Mouse (Mus musculus) cerebellum, postnatal 14 days (tissue): ENCODE results near the gene Rapgef4.
A peak's percentile ranks its signal among the peaks of the same experiment; 100 is the strongest.

Experiments
- DNase-seq, 2 experiments: peaks; one replicate each; pipeline ENCODE4 v3.0.0; 2021; ENCODE audit warnings: mixed read lengths in 2 of 2

The Rapgef4 gene

DNA sequence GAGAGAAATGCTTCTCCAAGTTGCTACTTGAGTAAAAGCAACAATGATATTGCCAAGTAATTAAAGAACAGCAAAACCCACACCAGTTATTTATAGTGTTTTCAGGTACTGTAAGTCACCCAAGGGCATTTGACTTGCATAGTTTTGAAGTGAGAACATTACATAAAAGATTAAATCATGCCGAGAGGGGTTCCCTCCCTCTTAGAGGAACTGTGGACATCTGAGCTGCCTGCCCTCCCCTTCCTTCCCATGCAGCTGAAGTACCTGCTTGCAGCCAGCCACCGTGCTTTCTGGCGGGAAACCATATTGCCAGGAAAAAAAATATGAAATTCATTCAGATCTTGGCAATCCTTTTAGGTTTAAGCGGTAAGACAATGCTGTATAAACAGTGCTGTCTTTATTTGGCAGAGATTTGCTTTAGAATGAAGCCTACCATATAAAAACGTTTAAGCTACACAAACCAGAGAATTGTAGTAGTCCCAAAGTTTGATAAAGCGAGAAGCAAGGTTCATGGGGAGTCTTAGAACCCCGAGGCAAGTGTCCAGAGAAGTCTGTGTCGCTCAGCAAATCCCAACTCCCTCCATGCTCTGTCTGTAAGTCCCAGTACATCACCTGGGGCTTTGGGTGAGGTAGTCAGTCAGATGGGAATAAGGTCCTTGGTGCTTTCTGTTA lies 174.2 kb downstream of the Rapgef4 start:
- DNase-seq, result no peak

DNA sequence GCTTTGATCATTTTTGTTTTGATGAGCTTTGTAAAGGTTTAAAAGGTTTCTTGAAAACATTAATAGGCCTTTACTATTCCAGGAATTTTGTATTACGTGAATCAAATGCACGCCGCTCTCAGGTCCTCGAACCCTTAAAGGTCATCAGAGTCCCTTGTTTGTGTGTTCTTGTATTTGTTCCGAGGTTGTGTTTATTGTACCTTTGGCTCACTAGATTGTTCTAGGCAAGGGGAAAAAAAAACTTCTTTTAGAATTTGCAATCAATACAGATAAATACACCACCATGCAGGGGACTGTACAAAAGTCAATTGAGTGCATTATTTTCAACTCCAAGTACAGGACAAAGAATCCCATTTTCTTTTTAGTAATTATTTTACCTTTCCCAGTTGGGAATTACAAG lies 175.4 kb downstream of the Rapgef4 start:
- no peak for DNase-seq

DNA sequence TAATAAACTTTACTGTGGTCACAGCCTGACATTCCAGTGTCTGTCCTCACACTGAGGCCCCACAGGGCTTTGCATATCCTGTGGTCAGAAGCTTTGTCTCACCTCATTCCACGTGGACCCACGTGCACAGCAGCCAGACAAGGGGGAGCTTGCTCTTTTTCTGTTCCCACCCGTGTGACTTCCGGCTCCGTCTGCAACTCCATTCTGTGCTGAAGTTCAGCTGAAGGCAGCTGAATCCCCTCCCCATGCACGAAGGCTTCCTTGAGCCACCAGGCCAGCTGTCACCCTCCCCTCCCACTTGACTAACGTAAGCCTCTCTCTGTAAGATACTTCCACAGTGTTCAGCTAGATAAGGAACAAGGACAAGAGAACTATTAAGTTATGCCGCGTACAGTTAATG lies 176.5 kb downstream of the Rapgef4 start:
- DNase-seq, result no peak

DNA sequence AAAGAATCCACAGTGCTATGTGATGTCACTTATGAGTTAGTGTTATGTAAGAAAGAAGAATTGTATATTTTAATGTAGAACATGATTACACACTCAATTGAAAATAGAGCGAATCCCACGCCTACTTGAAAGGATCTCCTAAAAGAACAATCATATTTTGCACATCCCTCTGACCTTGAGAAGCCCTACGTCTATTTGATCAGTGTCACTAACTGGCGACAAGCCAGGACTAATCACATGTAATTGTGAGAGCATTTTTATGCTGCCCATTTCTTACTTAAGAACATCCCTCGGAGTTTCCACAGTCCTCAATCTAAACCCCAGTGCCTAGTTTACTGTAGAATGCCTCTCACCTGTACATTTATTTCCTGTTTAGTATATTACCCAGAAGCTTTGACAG lies 177.0 kb downstream of the Rapgef4 start:
- DNase-seq, result no peak

DNA sequence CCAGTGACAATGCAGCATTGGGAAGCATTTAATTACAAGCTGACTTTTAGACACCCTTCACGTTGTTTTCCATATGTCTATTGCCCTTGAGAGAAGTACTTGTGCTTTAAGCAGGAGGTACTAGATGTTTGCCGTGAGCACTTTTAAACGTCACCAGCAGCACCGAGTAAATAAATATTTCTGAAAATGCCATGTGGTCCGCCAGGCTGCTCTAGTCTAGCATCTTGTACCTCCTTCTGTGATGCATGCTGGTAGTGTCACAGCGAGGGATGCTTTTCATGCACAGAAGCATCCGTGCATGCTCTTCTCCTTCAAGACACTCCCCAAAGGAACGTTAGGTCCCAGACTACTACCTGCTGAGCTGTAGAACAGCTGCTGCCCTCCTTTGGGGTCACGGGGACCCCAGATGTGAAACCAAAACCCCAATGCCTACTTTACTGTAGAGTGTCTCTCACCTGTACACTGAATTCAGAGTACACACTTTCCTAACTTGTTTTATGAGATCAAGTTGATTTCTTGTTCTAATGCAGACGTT lies 177.7 kb downstream of the Rapgef4 start:
- no peak for DNase-seq

DNA sequence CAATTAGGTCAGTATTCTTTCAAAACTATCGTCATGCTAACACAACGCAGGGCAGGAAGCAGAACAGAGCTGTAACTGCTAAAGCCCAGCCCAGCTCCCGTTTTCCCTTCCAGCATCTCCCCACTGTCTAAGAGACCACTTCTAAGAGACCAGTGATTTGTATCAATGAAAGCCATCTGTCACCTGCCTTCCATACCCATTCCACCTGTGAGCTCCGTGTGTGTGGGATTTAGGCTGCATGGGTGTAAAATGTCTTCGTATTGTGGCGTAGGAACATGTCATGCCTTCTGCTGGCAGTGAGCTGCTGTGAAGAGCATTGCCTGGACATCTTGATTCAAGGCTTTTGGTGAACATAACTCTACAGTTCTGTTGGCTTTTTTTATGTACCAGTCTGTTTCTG lies 178.2 kb downstream of the Rapgef4 start:
- DNase-seq, result peak in 1 of 2 experiments; percentile 42

DNA sequence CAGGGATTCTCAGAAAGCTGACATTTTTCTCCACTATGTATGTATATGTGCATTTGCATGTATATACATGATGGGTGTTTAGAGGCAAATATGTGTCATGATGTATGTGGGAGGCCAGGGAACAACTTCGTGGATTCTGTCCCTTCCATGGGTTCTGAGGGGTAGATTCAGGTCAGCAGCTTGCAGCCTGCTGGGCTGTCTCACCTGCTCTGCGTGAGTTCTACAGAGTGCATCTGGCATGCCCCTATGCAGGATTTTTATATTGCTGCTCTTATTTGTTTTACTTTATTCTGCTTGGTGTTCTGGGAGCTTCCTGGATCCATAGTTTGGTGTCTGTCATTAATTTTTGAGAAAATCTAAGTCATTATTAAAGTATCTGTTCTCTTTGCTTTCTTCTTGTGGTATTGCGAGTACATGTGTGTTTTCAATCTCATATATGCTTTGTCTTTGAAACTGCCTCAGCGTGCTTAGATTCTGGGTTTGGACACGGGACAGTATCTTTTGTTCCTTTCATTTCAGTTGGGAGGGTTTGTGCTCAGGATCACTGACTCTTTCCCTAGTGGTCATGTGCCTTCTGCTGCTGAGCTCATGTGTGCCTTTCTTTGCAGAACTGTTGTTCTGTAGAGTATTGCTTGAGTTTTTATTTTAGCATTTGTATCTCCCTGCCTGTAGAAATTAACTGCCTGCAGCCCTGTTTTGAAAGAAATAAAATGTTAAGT lies 184.3 kb downstream of the Rapgef4 start:
- peak; percentile 49 to 69 for DNase-seq

DNA sequence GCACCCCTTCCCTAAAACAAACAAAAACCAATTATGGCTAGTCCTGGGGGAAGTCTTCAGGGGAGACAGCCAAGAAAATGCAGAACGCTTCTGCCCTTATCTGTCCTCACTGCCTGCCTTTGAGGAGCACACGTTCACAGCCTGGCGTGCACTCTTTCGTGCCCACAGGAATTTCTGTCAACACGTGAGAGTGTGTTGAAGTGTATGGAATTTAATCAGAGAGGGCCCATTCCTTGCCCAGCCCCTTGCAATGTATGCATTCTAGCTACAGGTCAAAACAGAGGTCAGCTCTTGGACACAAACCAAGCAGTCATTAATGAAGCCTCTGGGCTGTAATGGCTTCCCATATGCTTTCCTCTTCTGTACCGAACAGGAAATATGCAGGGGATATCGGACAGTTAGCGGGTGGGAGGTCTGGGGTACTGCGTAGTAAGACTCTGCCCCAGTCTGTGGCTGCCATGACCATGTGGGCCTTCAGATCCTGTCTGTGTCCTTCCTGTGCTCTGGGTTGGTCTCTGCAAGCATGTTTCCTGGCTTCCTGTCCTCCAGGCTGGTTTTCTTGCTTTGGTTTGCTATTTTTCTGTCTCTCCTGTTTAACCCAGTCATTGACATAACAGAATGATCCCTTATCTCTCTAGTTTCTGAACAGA lies 188.5 kb downstream of the Rapgef4 start:
- no peak for DNase-seq

DNA sequence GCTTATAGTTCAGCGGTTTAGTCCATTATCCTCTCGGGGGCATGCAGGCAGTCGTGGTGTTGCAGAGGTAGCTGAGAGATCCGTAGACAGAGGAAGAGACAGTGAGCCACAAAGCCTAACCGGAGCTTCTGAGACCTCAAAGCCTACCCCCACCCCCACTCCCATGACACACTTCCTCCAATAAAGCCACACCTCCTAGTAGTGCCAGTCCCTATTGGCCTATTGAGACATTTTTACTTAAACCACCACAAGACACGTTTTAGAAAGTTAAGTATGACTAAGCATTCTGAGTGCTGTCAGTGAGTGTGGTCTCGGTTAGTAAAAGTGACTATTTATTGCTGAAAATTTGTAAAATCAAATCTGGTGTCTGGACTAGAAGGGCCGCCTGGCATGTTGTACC lies 189.5 kb downstream of the Rapgef4 start:
- no peak for DNase-seq

DNA sequence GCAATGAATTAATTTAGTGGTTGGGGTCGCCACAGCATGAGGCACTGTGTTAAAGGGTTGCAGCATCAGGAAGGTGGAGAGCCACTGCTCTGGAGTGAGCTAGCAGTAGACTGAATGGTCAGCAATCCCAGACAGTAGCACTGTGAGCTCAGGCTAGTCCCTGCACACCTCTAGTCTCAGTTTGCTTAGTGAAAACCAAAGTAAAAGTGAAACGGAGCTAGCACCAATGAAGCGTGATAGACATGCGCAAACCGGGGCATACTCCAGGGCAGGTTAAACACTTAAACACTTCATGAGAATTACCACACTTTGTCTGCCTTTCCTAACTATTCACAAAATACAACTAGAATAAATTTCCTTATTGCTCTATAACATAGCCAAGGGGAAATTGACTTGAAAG lies 190.2 kb downstream of the Rapgef4 start:
- DNase-seq, result no peak

DNA sequence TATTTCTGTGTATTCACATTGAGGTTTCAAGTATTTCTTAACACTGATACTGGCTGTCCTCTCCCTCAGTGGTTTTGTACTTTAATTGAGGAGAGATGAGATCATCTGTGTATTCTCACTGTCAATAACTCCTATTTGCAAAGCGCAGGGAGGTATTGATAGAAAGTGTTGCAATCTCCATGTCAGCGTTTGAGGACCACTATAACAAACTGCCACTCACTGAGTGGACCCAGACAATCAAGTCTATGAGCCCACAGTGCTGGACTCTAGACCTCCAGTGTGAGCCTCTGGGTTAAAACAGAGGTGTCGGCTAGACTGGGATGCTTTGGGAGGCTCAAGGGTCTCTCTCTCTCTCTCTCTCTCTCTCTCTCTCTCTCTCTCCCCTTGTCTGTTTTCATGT lies 192.0 kb downstream of the Rapgef4 start:
- DNase-seq, result no peak

DNA sequence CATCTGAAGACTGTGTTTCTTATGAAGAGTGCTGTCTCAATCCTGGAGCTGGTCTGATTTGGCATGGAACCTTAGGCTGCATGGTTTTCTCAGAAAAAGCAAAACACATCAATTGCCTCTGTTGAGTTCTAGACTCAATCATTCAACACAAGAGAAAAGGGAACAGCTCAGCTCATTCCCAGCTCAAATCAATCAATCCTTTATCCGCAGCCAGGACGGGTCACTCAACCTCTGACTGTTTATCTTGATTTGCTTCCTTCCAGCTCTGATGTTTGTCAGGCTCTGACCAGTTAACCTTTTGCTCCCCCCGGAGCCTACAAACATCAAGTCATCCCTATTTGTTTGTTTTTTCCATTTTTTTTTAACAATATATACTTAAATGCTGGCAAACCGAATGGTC lies 192.8 kb downstream of the Rapgef4 start:
- no peak for DNase-seq

DNA sequence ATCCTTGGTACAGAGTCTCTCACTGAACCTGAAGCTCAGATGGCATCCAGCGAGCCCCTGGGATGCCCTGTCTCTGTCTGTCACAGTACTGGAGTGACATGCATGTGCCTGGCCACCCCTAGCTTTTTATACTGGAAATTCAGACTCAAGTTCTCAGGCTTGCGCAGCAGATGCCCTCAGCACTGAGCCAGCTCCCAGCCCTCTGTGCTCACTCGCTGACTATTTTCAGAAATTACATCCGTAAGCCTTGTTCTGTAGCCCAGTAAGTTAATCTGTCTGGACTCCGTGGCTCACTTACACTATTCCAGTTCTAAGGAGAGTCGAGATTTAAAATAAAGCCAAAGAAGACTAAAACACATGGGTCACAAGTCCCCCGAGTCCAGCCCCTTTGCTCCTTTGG lies 194.5 kb downstream of the Rapgef4 start:
- DNase-seq, result peak in 1 of 2 experiments; percentile 19

DNA sequence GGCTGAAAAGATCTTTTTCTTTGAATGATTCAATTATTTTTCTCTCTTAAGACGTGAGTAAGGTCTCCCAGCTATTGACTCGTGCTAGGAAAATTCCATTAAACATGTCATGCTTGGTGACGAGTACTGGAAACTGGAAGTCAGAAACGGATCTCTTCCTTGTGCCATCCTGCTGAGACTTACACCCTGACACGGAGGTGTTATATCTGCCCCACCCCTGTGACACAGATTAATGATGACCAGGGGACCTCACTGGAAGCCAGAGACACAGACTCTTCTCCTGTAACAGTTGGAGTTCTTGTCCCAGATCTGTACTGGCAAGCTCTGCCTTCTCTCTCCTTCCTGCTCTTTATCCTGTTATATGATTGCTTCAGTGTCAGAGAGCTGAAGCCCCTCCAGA lies 194.9 kb downstream of the Rapgef4 start:
- no peak for DNase-seq

DNA sequence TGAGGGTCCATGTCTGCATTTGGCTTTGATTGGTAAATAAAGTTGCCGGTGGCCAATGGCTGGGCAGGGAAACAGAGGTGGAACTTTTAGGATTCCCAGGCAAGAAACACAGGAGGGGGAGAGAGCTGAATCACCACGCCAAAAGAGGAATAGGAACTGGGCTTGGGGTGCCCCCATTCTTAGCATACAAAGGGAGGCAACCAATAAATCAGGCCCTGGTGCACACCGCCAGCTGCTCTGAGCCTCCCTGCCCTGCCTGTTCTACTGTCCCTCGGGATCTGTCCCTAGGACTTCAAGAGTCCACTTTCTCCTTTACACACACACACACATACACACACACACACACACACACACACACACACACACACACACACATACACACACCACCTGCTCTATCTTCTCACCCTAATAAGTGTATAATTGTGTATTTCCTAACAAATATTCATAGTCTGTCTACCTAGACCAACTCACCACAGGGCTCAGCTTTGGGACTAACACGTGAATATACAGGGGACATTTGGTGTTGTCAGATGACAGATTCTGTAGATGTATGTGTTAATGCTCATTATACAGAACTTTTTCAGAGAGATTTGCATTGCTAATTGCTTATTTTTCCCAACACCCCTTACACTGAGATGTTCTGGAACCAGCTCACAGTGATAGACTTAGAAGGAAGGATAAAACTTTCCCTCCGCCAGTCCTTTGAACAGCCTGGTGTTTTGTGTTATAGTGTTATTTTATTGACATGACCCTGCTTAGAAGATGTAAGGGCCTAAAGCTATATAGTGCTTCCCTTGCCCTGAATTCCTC lies 196.4 kb downstream of the Rapgef4 start:
- no peak for DNase-seq

DNA sequence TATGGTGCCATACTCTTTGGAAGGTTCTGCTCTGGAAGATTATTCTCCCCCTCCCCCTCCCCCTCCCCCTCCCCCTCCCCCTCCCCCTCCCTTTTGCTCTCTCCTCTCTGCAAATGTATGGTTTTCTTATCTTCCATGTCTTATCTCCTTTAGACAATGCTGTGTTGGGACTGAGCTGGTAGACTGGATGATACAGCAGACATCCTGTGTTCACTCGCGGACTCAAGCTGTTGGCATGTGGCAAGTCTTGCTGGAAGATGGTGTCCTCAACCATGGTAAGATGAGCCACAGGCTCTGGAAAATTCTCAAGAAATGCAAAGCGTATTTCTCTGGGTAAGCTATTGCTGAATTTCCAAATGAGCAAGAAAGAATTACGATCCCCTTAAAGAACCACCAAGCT lies 197.0 kb downstream of the Rapgef4 start:
- no peak for DNase-seq

DNA sequence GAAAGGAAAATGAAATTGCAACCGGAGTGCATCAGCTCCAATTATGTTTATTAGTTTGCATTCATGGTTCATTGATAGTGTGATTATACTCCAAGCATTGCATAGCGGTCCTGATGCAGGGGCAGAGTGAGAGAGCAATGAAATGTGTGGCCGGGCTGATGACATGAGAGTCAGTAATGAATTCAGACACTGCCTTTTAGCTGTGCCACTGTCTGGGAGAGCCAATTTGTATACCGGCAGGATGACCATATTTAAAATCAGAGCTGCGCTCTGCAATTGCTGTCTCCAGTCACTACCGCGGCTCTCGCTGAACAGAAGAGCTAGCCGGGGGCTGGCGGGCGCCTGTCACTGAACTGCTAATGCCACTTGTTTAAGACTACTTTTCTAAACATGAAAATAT lies 197.5 kb downstream of the Rapgef4 start:
- DNase-seq, result no peak

DNA sequence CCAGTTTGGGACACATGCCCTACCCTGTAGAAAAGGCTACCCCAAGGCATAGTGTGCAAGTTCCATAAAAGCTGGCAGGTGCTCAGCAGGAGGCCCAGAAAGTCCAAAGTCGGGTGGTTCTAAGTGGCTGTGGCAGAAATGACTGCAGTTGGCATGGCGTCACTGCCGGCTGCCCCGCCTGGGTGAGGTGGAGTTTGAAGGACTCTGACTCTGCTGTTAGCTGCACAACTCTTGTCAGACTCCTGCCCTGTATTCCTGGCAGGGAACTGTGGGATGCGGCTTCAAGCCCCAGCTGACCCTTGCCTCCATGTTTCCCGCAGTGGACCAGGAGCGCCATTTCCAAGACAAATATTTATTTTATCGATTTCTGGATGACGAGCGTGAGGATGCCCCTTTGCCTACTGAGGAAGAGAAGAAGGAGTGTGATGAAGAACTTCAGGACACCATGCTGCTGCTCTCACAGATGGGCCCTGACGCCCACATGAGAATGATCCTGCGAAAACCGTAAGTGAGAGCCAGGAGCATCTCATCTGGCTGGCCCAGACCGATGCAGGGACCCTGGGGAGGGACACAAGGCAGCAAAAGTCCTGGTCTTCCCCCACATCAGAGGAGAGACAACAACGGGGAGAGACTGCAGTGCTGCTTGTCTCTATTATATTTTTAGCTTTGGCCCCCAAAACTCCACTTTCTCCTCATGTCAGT lies 198.7 kb downstream of the Rapgef4 start:
- no peak for DNase-seq

DNA sequence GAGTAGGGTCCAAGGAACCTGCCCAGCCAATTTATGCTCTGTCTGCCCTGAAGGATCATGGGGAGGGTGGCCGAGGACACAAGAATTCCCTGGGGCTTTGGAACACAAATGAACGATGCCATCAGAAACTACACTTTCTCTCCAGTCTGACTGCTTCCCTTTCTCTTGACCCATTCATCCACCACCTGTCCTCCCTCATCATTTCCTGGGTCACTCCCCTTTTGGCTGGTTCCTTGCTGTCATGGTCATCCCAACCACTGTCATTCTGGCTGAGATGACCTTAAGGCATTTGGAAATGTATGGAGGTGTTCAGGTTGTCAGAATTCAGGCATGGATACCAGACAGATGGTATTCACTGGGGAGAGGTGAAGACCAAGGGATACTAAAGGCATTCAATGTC lies 200.4 kb downstream of the Rapgef4 start:
- no peak for DNase-seq

DNA sequence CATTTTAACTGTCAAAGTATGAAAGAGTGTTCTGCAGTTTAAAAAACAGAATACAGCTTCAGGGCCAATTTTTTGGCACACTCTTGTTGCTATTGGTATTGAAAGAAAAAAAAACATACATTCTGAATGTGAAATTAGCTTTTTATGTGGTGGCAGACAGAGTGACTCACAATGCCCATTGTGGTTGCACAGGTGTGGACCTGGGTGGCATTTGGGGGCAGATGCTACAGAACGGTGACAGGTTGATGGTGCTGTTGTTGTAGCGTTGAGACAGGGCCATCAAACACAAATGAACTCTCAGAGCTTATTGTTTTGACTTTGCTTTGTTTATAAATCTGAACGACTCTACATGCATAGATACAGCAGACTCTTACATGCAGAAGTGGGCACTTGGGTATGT lies 202.7 kb downstream of the Rapgef4 start:
- DNase-seq, result no peak

DNA sequence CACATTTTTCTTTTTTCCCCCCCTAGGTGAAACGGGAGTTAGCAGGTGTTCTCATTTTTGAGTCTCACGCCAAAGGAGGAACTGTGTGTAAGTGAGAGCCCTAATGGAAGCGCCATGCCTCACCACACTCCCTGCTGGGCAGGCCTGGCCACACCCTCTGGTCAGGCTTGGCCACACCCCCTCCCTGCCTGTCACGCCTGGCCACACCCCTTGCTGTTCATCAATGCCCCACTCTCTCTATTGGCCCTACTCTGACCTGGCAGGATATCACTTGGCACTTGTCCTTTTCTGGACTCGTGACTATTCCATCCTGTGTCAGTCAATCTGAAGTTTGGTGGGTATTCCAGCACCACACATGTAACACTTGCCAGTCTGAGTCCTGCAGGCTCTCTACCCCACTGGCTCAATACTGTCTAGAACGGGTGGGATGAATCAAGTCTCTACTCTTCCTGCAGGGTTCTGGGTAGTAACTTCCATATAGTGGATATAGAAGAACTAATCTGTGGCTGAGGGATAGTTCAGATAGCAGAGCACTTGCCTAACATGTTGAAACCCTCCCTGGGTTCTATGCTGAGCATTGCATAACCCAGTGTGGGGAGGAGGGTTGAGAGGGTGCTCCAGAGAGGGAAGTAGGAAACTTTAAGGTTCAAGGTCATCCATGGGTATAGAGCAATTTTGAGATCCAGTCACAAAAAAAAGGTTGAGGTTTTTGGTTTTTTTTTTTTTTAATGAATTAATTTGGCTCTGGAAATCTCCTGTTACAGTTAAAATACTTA lies 215.3 kb downstream of the Rapgef4 start:
- DNase-seq, result peak in 1 of 2 experiments; percentile 30

DNA sequence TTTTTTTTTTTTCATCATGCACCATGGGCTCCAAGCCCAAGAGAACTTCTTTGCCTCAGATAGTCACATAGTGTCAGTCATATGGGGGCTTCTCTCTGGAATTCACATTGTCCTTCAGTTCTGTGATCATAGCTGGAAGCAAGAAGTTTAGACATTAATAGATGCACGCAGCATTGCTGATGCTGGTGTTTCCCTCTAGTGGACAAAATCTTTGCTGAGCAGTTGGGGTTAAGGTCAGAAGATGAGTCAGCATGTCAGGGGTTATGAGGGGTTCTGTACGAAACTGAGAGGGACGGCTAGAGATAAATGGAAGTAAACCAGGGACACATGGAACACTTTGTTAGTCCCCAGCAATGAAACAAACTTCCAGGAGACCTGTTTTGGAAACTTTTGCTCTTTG lies 216.0 kb downstream of the Rapgef4 start:
- DNase-seq, result no peak
